Mouse (Mus musculus): ENCODE results near the gene Dnajb14. TPM values are rescaled to one million over a fixed set of nuclear protein-coding genes. Genes with fewer than 3 reads are reported as not detected.
A peak's percentile ranks its signal among the peaks of the same experiment; 100 is the strongest.

Dnajb14 gene
- 9.3 and 9.8 TPM in 2 replicates for polyA plus RNA-seq (2014; fragmentation: Nextera tagmentation; extraction: Ambion mirVana)

- Histone ChIP-seq H3K4me2 (replicated peaks; ENCODE audit: low read depth, low read length) (peak within 1 kb of the TSS; percentile 71), H3K27me3 (ENCODE audit: control insufficient read depth, insufficient read depth, low read length) (no peaks in the 10 kb centered on the region), H3K9ac (replicated peaks; ENCODE audit: low read depth, low read length) (peak within 1 kb of the TSS; percentile 82), H3K4me3 (ENCODE audit: low read depth, low read length) (peak within 1 kb of the TSS; percentile 61), H3K4me1 (ENCODE audit: control insufficient read depth, insufficient read depth, low read length) (peaks cover 10% of the 10 kb centered on the region), H3K27ac (ENCODE audit: low read length) (peak within 1 kb of the TSS; percentile 93), H3K9me3 (ENCODE audit: control insufficient read depth, low read depth, low read length) (no peaks in the 10 kb centered on the region), H3K36me3 (ENCODE audit: control insufficient read depth, insufficient read depth, low read length) (no peaks in the 10 kb centered on the region)
- under 1% methylated on average over 70 of the region's 94 CpGs for WGBS
- peak; percentile 21 for ATAC-seq (ENCODE audit: insufficient number of reproducible peaks, insufficient read depth, low FRiP score, low read depth)
Measured at GRCm38 (mm10) chr3:137867437-137868093, at the start of gene Dnajb14. Gene Dnajb14 (plus strand): TSS chr3:137867675.

- Histone ChIP-seq H3K27me3 (ENCODE audit: control insufficient read depth, insufficient read depth, low read length) (no peaks in the 10 kb centered on the region), H3K4me3 (ENCODE audit: low read depth, low read length) (no peak overlapping the region), H3K9ac (replicated peaks; ENCODE audit: low read depth, low read length) (no peak overlapping the region), H3K4me1 (ENCODE audit: control insufficient read depth, insufficient read depth, low read length) (no peaks in the 10 kb centered on the region), H3K27ac (ENCODE audit: low read length) (no peak overlapping the region), H3K9me3 (ENCODE audit: control insufficient read depth, low read depth, low read length) (no peaks in the 10 kb centered on the region), H3K4me2 (replicated peaks; ENCODE audit: low read depth, low read length) (no peak overlapping the region), H3K36me3 (ENCODE audit: control insufficient read depth, insufficient read depth, low read length) (no peaks in the 10 kb centered on the region)
- WGBS, result 26% methylated on average over 4 of the region's 4 CpGs
- ATAC-seq (ENCODE audit: insufficient number of reproducible peaks, insufficient read depth, low FRiP score, low read depth), result no peak
Measured at GRCm38 (mm10) chr3:137818713-137819112, 48.8 kb upstream of the Dnajb14 start.

GRCm38 (mm10) chr3:137820688-137821467 is 46.6 kb upstream of the Dnajb14 start:
- Histone ChIP-seq H3K4me2 (replicated peaks; ENCODE audit: low read depth, low read length) (no peak overlapping the region), H3K27me3 (ENCODE audit: control insufficient read depth, insufficient read depth, low read length) (no peaks in the 10 kb centered on the region), H3K4me1 (ENCODE audit: control insufficient read depth, insufficient read depth, low read length) (no peaks in the 10 kb centered on the region), H3K9me3 (ENCODE audit: control insufficient read depth, low read depth, low read length) (no peaks in the 10 kb centered on the region), H3K27ac (ENCODE audit: low read length) (no peak overlapping the region), H3K9ac (replicated peaks; ENCODE audit: low read depth, low read length) (no peak overlapping the region), H3K4me3 (ENCODE audit: low read depth, low read length) (no peak overlapping the region), H3K36me3 (ENCODE audit: control insufficient read depth, insufficient read depth, low read length) (no peaks in the 10 kb centered on the region)
- ATAC-seq (ENCODE audit: insufficient number of reproducible peaks, insufficient read depth, low FRiP score, low read depth), result no peak
- 71% methylated on average over 6 of the region's 6 CpGs for WGBS

- Histone ChIP-seq H3K27me3 (ENCODE audit: control insufficient read depth, insufficient read depth, low read length) (no peaks in the 10 kb centered on the region), H3K27ac (ENCODE audit: low read length) (no peak overlapping the region), H3K4me1 (ENCODE audit: control insufficient read depth, insufficient read depth, low read length) (0 out of 2 replicates have a peak, but pooled peaks cover 4% of the 10 kb centered on the region), H3K36me3 (ENCODE audit: control insufficient read depth, insufficient read depth, low read length) (no peaks in the 10 kb centered on the region), H3K9me3 (ENCODE audit: control insufficient read depth, low read depth, low read length) (no peaks in the 10 kb centered on the region), H3K9ac (replicated peaks; ENCODE audit: low read depth, low read length) (no peak overlapping the region), H3K4me2 (replicated peaks; ENCODE audit: low read depth, low read length) (no peak overlapping the region), H3K4me3 (ENCODE audit: low read depth, low read length) (no peak overlapping the region)
- no peak for ATAC-seq (ENCODE audit: insufficient number of reproducible peaks, insufficient read depth, low FRiP score, low read depth)
- 90% methylated on average over 3 of the region's 3 CpGs for WGBS
Measured at GRCm38 (mm10) chr3:137823317-137823716, 44.2 kb upstream of the Dnajb14 start.

GRCm38 (mm10) chr3:137827678-137828077 is 39.8 kb upstream of the Dnajb14 start:
- H3K9ac ChIP-seq (replicated peaks; ENCODE audit: low read depth, low read length), result no peak overlapping the region
- no peaks in the 10 kb centered on the region for H3K9me3 ChIP-seq (ENCODE audit: control insufficient read depth, low read depth, low read length)
- 0 out of 2 replicates have a peak, but pooled peaks cover 4% of the 10 kb centered on the region for H3K4me1 ChIP-seq (ENCODE audit: control insufficient read depth, insufficient read depth, low read length)
- H3K27ac ChIP-seq (ENCODE audit: low read length), result no peak overlapping the region
- H3K4me2 ChIP-seq (replicated peaks; ENCODE audit: low read depth, low read length), result 0 out of 2 replicates have a peak overlapping the region, but pooled peaks have one; percentile 6
- H3K4me3 ChIP-seq (ENCODE audit: low read depth, low read length), result no peak overlapping the region
- ATAC-seq (ENCODE audit: insufficient number of reproducible peaks, insufficient read depth, low FRiP score, low read depth), result peak; percentile 63; the same call in 1 of the 2 replicates
- H3K27me3 ChIP-seq (ENCODE audit: control insufficient read depth, insufficient read depth, low read length), result no peaks in the 10 kb centered on the region
- WGBS, result 9% methylated on average over 11 of the region's 11 CpGs
- H3K36me3 ChIP-seq (ENCODE audit: control insufficient read depth, insufficient read depth, low read length), result no peaks in the 10 kb centered on the region

- Histone ChIP-seq H3K4me1 (ENCODE audit: control insufficient read depth, insufficient read depth, low read length) (0 out of 2 replicates have a peak, but pooled peaks cover 4% of the 10 kb centered on the region), H3K9ac (replicated peaks; ENCODE audit: low read depth, low read length) (no peak overlapping the region), H3K27ac (ENCODE audit: low read length) (no peak overlapping the region), H3K4me2 (replicated peaks; ENCODE audit: low read depth, low read length) (no peak overlapping the region), H3K27me3 (ENCODE audit: control insufficient read depth, insufficient read depth, low read length) (no peaks in the 10 kb centered on the region), H3K36me3 (ENCODE audit: control insufficient read depth, insufficient read depth, low read length) (no peaks in the 10 kb centered on the region), H3K9me3 (ENCODE audit: control insufficient read depth, low read depth, low read length) (no peaks in the 10 kb centered on the region), H3K4me3 (ENCODE audit: low read depth, low read length) (no peak overlapping the region)
- no peak for ATAC-seq (ENCODE audit: insufficient number of reproducible peaks, insufficient read depth, low FRiP score, low read depth)
- WGBS, result 86% methylated on average over 2 of the region's 2 CpGs
Measured at GRCm38 (mm10) chr3:137831156-137831555, 36.3 kb upstream of the Dnajb14 start.

GRCm38 (mm10) chr3:137833128-137833527 is 34.3 kb upstream of the Dnajb14 start:
- no peaks in the 10 kb centered on the region for H3K27me3 ChIP-seq (ENCODE audit: control insufficient read depth, insufficient read depth, low read length)
- H3K27ac ChIP-seq (ENCODE audit: low read length), result no peak overlapping the region
- H3K36me3 ChIP-seq (ENCODE audit: control insufficient read depth, insufficient read depth, low read length), result no peaks in the 10 kb centered on the region
- H3K4me3 ChIP-seq (ENCODE audit: low read depth, low read length), result no peak overlapping the region
- H3K9me3 ChIP-seq (ENCODE audit: control insufficient read depth, low read depth, low read length), result no peaks in the 10 kb centered on the region
- no peaks in the 10 kb centered on the region for H3K4me1 ChIP-seq (ENCODE audit: control insufficient read depth, insufficient read depth, low read length)
- H3K9ac ChIP-seq (replicated peaks; ENCODE audit: low read depth, low read length), result no peak overlapping the region
- ATAC-seq (ENCODE audit: insufficient number of reproducible peaks, insufficient read depth, low FRiP score, low read depth), result no peak
- no peak overlapping the region for H3K4me2 ChIP-seq (replicated peaks; ENCODE audit: low read depth, low read length)

- Histone ChIP-seq H3K36me3 (ENCODE audit: control insufficient read depth, insufficient read depth, low read length) (no peaks in the 10 kb centered on the region), H3K27ac (ENCODE audit: low read length) (no peak overlapping the region), H3K4me3 (ENCODE audit: low read depth, low read length) (no peak overlapping the region), H3K27me3 (ENCODE audit: control insufficient read depth, insufficient read depth, low read length) (no peaks in the 10 kb centered on the region), H3K4me2 (replicated peaks; ENCODE audit: low read depth, low read length) (no peak overlapping the region), H3K9ac (replicated peaks; ENCODE audit: low read depth, low read length) (no peak overlapping the region), H3K9me3 (ENCODE audit: control insufficient read depth, low read depth, low read length) (no peaks in the 10 kb centered on the region), H3K4me1 (ENCODE audit: control insufficient read depth, insufficient read depth, low read length) (no peaks in the 10 kb centered on the region)
- ATAC-seq (ENCODE audit: insufficient number of reproducible peaks, insufficient read depth, low FRiP score, low read depth), result no peak
- WGBS, result 65% methylated on average over 4 of the region's 4 CpGs
Measured at GRCm38 (mm10) chr3:137833698-137834097, 33.8 kb upstream of the Dnajb14 start.
